Mouse (Mus musculus) limb, embryonic 14.5 days (tissue): ENCODE results near the gene Abhd17c. TPM values are rescaled to one million over a fixed set of nuclear protein-coding genes. Genes with fewer than 3 reads are reported as not detected.

Experiments used
- ATAC-seq: fragments of 200-750 bp; cut with Nextera tagmentation; 2 replicates; pipeline ENCODE4 v1.8.0; 2017; ENCODE audit warnings: low read depth, moderate number of reproducible peaks, moderate TSS enrichment; ENCODE audit not compliant: low FRiP score
- DNase-seq: peaks from one replicate; pipeline ENCODE4 v3.0.0-alpha.2; 2015; ENCODE audit warnings: low spot score
- H3K27ac ChIP-seq: fragments of 300-500 bp; sonication (generic); replicated peaks from 2 replicates; pipeline ENCODE4 v1.5.1; 2014; ENCODE audit warnings: low read depth, mild to moderate bottlenecking, low read length, moderate library complexity, mixed read lengths
- H3K27me3 ChIP-seq: fragments of 300-500 bp; sonication (generic); 2 replicates; pipeline ENCODE4 v1.6.1; 2014; ENCODE audit warnings: low read length, mixed read lengths; ENCODE audit not compliant: control insufficient read depth, insufficient read depth
- H3K36me3 ChIP-seq: fragments of 300-500 bp; sonication (generic); 2 replicates; pipeline ENCODE4 v1.6.1; 2014; ENCODE audit warnings: mild to moderate bottlenecking, low read length, moderate library complexity, mixed read lengths; ENCODE audit not compliant: control insufficient read depth, insufficient read depth
- H3K4me1 ChIP-seq: fragments of 300-500 bp; sonication (generic); 2 replicates; pipeline ENCODE4 v1.6.1; 2014; ENCODE audit warnings: antibody characterized with exemption, low read length, mixed read lengths; ENCODE audit not compliant: control insufficient read depth, insufficient read depth
- H3K4me2 ChIP-seq: fragments of 300-500 bp; sonication (generic); replicated peaks from 2 replicates; pipeline ENCODE4 v1.6.1; 2014; ENCODE audit warnings: low read depth, mild to moderate bottlenecking, low read length, moderate library complexity; ENCODE audit not compliant: severe bottlenecking
- H3K4me3 ChIP-seq: fragments of 300-500 bp; sonication (generic); replicated peaks from 2 replicates; pipeline ENCODE4 v1.5.1; 2014; ENCODE audit warnings: low read length
- H3K9ac ChIP-seq: fragments of 300-500 bp; sonication (generic); 2 replicates; pipeline ENCODE4 v1.6.1; 2014; ENCODE audit warnings: mild to moderate bottlenecking, low read depth, low read length, moderate library complexity; ENCODE audit not compliant: severe bottlenecking
- H3K9me3 ChIP-seq: fragments of 300-500 bp; sonication (generic); 2 replicates; pipeline ENCODE4 v1.6.1; 2016; ENCODE audit warnings: low read length; ENCODE audit not compliant: control insufficient read depth
- POLR2A ChIP-seq: fragments of 200-500 bp; IDR thresholded peaks from 2 replicates; pipeline ENCODE4 v1.8.0; 2012; ENCODE audit warnings: inconsistent platforms, mild to moderate bottlenecking, moderate library complexity, borderline replicate concordance; ENCODE audit not compliant: insufficient read depth, insufficient read length; ENCODE audit errors: extremely low read depth
- WGBS: fragments of 180-500 bp; shearing (Covaris S2); extraction: QIAGEN DNeasy Blood & Tissue Kit; methylation state at CpG from one replicate; pipeline ENCODE4 v1.1.7; 2014; 5-methylcytosine and 5-hydroxymethylcytosine counted together
- polyA plus RNA-seq, 2 experiments: library from polyadenylated mRNA; depleted of rRNA in 1 of 2; stranded (reverse) in 1 of 2; unstranded in 1 of 2; fragments of >200 nt; fragmentation: Nextera tagmentation in 1 of 2; extraction: Ambion mirVana in 1 of 2; gene quantifications; 2 replicates each; pipeline versions ENCODE4 v1.2.1 to v1.2.3; 2012 to 2014

Gene Abhd17c
- polyA plus RNA-seq, 2 experiments, result 41.5 to 45.6 TPM

GRCm38 (mm10) chr7:84165288-84165687 is 13.6 kb upstream of the Abhd17c start:
- 57% methylated on average over 3 of the region's 3 CpGs for WGBS
- ATAC-seq (no peak), DNase-seq (no peak)
- Histone ChIP-seq H3K4me1 (no peaks in the 10 kb centered on the region), H3K9me3 (no peaks in the 10 kb centered on the region), H3K4me3 (no peak overlapping the region), H3K9ac (no peak overlapping the region), H3K4me2 (no peak overlapping the region), H3K27me3 (no peaks in the 10 kb centered on the region), H3K36me3 (no peaks in the 10 kb centered on the region), H3K27ac (no peak overlapping the region)
- no peak for TF ChIP-seq POLR2A

GRCm38 (mm10) chr7:84164880-84165279 is 13.2 kb upstream of the Abhd17c start:
- TF ChIP-seq POLR2A, result no peak
- H3K4me3 ChIP-seq, result no peak overlapping the region

GRCm38 (mm10) chr7:84164419-84164818 is 12.7 kb upstream of the Abhd17c start:
- no peaks in the 10 kb centered on the region for H3K4me1 ChIP-seq
- H3K4me3 ChIP-seq, result no peak overlapping the region
- no peak overlapping the region for H3K4me2 ChIP-seq
- no peaks in the 10 kb centered on the region for H3K9me3 ChIP-seq
- no peaks in the 10 kb centered on the region for H3K36me3 ChIP-seq
- no peak for DNase-seq
- WGBS, result 55% methylated on average over 2 of the region's 2 CpGs
- no peak overlapping the region for H3K27ac ChIP-seq
- H3K9ac ChIP-seq, result no peak overlapping the region
- no peak for TF ChIP-seq POLR2A
- no peaks in the 10 kb centered on the region for H3K27me3 ChIP-seq
- no peak for ATAC-seq

More at GRCm38 (mm10) chr7:84164880-84165279, 13.2 kb upstream of the Abhd17c start:
- ATAC-seq (no peak), DNase-seq (no peak)
- no peaks in the 10 kb centered on the region for H3K9me3 ChIP-seq
- H3K4me2 ChIP-seq, result no peak overlapping the region
- WGBS, result 82% methylated on average over 4 of the region's 4 CpGs
- H3K27me3 ChIP-seq, result no peaks in the 10 kb centered on the region
- H3K9ac ChIP-seq, result no peak overlapping the region
- H3K27ac ChIP-seq, result no peak overlapping the region
- H3K4me1 ChIP-seq, result no peaks in the 10 kb centered on the region
- no peaks in the 10 kb centered on the region for H3K36me3 ChIP-seq

GRCm38 (mm10) chr7:84163585-84163984 is 11.9 kb upstream of the Abhd17c start:
- no peak for TF ChIP-seq POLR2A
- Histone ChIP-seq H3K27ac (no peak overlapping the region), H3K4me1 (no peaks in the 10 kb centered on the region), H3K27me3 (no peaks in the 10 kb centered on the region), H3K9me3 (no peaks in the 10 kb centered on the region), H3K9ac (no peak overlapping the region), H3K4me3 (no peak overlapping the region), H3K4me2 (no peak overlapping the region), H3K36me3 (no peaks in the 10 kb centered on the region)
- WGBS, result 63% methylated on average over 4 of the region's 4 CpGs
- ATAC-seq, result no peak
- DNase-seq, result no peak

- Histone ChIP-seq H3K4me1 (no peaks in the 10 kb centered on the region), H3K27me3 (no peaks in the 10 kb centered on the region), H3K36me3 (no peaks in the 10 kb centered on the region), H3K4me3 (no peak overlapping the region), H3K9me3 (no peaks in the 10 kb centered on the region), H3K4me2 (no peak overlapping the region), H3K9ac (no peak overlapping the region), H3K27ac (no peak overlapping the region)
- no peak for DNase-seq
- no peak for TF ChIP-seq POLR2A
- ATAC-seq, result no peak
- WGBS, result 82% methylated on average over 2 of the region's 2 CpGs
Measured at GRCm38 (mm10) chr7:84159414-84159813, 7.7 kb upstream of the Abhd17c start.

DNA sequence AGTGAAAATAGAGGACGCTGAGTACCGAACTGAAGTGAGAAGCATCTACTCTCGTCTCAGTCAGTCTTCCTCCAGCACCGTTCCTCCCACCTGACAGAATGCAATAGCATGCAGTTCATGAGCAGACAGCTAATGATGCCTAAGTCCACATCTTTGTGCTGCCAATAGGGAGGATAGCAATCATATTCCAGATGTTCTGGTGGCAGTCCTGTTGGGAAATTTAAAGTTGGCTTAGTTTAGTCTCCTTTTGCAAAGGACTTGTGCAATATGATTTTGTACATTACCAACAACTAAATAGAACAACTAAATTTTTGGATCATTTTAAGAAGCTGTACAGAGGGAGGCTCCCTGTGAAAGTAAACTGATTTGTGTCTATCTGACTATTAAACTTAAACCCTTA is 2.1 kb upstream of the Abhd17c start:
- DNase-seq (no peak), ATAC-seq (no peak)
- peaks cover 16% of the 10 kb centered on the region for H3K4me1 ChIP-seq
- H3K27me3 ChIP-seq, result no peaks in the 10 kb centered on the region
- H3K4me3 ChIP-seq, result no peak overlapping the region
- no peaks in the 10 kb centered on the region for H3K36me3 ChIP-seq
- 81% methylated on average over 4 of the region's 4 CpGs for WGBS
- H3K4me2 ChIP-seq, result no peak overlapping the region
- no peak overlapping the region for H3K27ac ChIP-seq
- no peaks in the 10 kb centered on the region for H3K9me3 ChIP-seq
- H3K9ac ChIP-seq, result no peak overlapping the region
- TF ChIP-seq POLR2A, result no peak
